10 mouse cellular contexts compared by ENCODE assay signal in the genomic region with DNA sequence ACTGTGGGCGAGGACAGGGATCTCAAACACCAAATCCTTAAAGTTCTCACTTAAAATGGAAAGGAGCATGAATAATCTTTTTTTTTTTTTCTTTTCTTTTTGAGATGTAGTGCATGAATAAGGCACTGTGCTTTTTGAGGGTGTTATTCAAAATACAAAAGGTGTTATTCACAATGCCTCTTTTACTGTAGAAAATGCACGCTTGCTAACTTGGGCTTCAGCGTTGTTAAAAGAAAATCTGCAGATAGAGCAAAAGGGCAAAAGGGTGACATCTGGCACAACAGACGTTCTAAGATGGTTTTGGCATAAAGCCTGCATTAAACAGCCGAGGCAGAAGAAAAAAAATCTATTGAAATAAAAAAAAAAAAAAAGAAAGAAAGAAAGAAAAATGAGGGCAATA.
DNase-seq lines count a peak whose midpoint lies in the region; ATAC-seq lines count a peak whose summit lies in the region.
"Had no signal": no experiment of that assay in that cellular context is flagged by ENCODE, and none has a peak within 500 bp of the region (broad histone marks: within the 10 kb centered on the region; RNA-seq: fewer than 3 reads in every experiment).

No protein-coding gene starts in this region.

- no peaks in the 10 kb centered on the region for H3K27me3 ChIP-seq in midbrain, embryonic 11.5 days (ENCODE audit: control insufficient read depth, insufficient read depth, low read length)
- no peaks in the 10 kb centered on the region for H3K27me3 ChIP-seq in midbrain, embryonic 15.5 days (replicated peaks)
- H3K27me3 ChIP-seq in forebrain, embryonic 13.5 days, result no peaks in the 10 kb centered on the region

- ATAC-seq in midbrain, embryonic 11.5 days (ENCODE audit: low FRiP score), result no peak
- no peak; the same call in 1 of the 2 replicates for ATAC-seq in midbrain, embryonic 15.5 days (replicated peaks)
- ATAC-seq in forebrain, embryonic 13.5 days, result peak; percentile 77

- H3K9ac ChIP-seq in midbrain, embryonic 11.5 days (ENCODE audit: low read length), result no peak overlapping the region
- no peak overlapping the region for H3K9ac ChIP-seq in midbrain, embryonic 15.5 days
- no peak overlapping the region for H3K9ac ChIP-seq in forebrain, embryonic 13.5 days

- WGBS in midbrain, embryonic 11.5 days, result 36% methylated on average over 5 of the region's 5 CpGs
- WGBS in midbrain, embryonic 15.5 days, result 16% methylated on average over 5 of the region's 5 CpGs
- 12% methylated on average over 5 of the region's 5 CpGs for WGBS in forebrain, embryonic 13.5 days

- DNase-seq in midbrain, embryonic 11.5 days (ENCODE audit: low spot score, missing footprints), result peak; percentile 79
- DNase-seq in cerebellum, adult 11-12 months, result peak; percentile 15
- DNase-seq in left cerebral cortex, postnatal 36 days (ENCODE audit: low spot score in 2 of 2), result peak; percentile 12 to 17
- no peak for DNase-seq in embryo, embryonic 11 days
- DNase-seq in Muller cell, postnatal 12 days (ENCODE audit: inconsistent ontology term), result no peak
- DNase-seq: kidney, adult 9 months; lung, adult 2 months had no signal

- H3K4me2 ChIP-seq in midbrain, embryonic 11.5 days, result no peak overlapping the region
- no peak overlapping the region for H3K4me2 ChIP-seq in midbrain, embryonic 15.5 days
- no peak overlapping the region for H3K4me2 ChIP-seq in forebrain, embryonic 13.5 days

- H3K36me3 ChIP-seq in midbrain, embryonic 11.5 days (ENCODE audit: control insufficient read depth, insufficient read depth, low read length), result no peaks in the 10 kb centered on the region
- no peaks in the 10 kb centered on the region for H3K36me3 ChIP-seq in midbrain, embryonic 15.5 days (replicated peaks)
- no peaks in the 10 kb centered on the region for H3K36me3 ChIP-seq in forebrain, embryonic 13.5 days (ENCODE audit: poor library complexity, severe bottlenecking)

- 0 out of 2 replicates have a peak, but pooled peaks cover 2% of the 10 kb centered on the region for H3K4me1 ChIP-seq in midbrain, embryonic 11.5 days (ENCODE audit: control insufficient read depth, insufficient read depth, low read length)
- peaks cover 5% of the 10 kb centered on the region; the same call in 1 of the 2 replicates for H3K4me1 ChIP-seq in midbrain, embryonic 15.5 days
- H3K4me1 ChIP-seq in forebrain, embryonic 13.5 days, result peaks cover 15% of the 10 kb centered on the region

- intact Hi-C loops in left cerebral cortex, postnatal 36 days (cut with DNase I), result no loop called here

- H3K27ac ChIP-seq in midbrain, embryonic 11.5 days (ENCODE audit: low read depth, low read length), result no peak overlapping the region; the same call in 1 of the 2 replicates
- H3K27ac ChIP-seq in midbrain, embryonic 15.5 days, result no peak overlapping the region
- H3K27ac ChIP-seq in forebrain, embryonic 13.5 days, result peak overlapping the region; percentile 68; the same call in 1 of the 2 replicates
- H3K27ac ChIP-seq: stomach, postnatal 0 days had no signal

- H3K4me3 ChIP-seq in midbrain, embryonic 11.5 days (ENCODE audit: low read depth, low read length), result no peak overlapping the region
- H3K4me3 ChIP-seq in midbrain, embryonic 15.5 days, result no peak overlapping the region
- no peak overlapping the region for H3K4me3 ChIP-seq in forebrain, embryonic 13.5 days

- H3K9me3 ChIP-seq in midbrain, embryonic 11.5 days (ENCODE audit: control insufficient read depth, low read length), result no peaks in the 10 kb centered on the region
- H3K9me3 ChIP-seq in midbrain, embryonic 15.5 days, result no peaks in the 10 kb centered on the region
- H3K9me3 ChIP-seq in forebrain, embryonic 13.5 days (replicated peaks), result no peaks in the 10 kb centered on the region

Comparison
In these comparisons a context has a peak if more than half of its experiments do, and no peak if none do; other contexts are left out.
1. DNase-seq: peak in midbrain, embryonic 11.5 days (single experiment), cerebellum, adult 11-12 months (single experiment) and left cerebral cortex, postnatal 36 days (2 of 2); none in embryo, embryonic 11 days (single experiment) and Muller cell, postnatal 12 days (single experiment).